Mouse (Mus musculus): ENCODE results near the gene Maco1. TPM values are rescaled to one million over a fixed set of nuclear protein-coding genes. Genes with fewer than 3 reads are reported as not detected.
"Not testable (repeated sequence)": the region's sequence is repeated elsewhere in the genome, so short reads cannot be mapped to it uniquely, and the experiment has no call there.

Maco1 gene
- polyA plus RNA-seq, 1 experiment from 2014 or later = 19.0 TPM

DNA sequence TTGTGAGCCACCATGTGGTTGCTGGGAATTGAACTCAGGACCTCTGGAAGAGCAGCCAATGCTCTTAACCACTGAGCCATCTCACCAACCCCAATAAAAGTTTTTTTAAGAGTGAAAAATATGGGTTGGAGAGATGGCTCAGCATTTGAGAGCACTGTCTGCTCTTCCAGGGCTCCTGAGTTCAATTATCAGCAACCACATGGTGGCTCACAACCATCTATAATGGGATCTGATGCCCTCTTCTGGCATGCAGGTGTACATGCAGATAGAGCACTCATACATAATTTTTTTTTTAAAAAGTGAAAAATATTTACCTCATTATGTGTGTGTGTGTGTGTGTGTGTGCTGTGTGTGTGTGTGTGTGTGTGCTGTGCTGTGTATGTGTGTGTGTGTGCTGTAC is 58.2 kb downstream of the Maco1 start:
- not testable (repeated sequence) for H3K36me3 ChIP-seq; H3K4me2 ChIP-seq; ATAC-seq (ENCODE audit: low read depth); H3K27ac ChIP-seq; H3K4me3 ChIP-seq (replicated peaks); H3K27me3 ChIP-seq; DNase-seq; H3K9me3 ChIP-seq (replicated peaks); H3K9ac ChIP-seq
- peaks cover 35% of the 10 kb centered on the region for H3K4me1 ChIP-seq (replicated peaks)

DNA sequence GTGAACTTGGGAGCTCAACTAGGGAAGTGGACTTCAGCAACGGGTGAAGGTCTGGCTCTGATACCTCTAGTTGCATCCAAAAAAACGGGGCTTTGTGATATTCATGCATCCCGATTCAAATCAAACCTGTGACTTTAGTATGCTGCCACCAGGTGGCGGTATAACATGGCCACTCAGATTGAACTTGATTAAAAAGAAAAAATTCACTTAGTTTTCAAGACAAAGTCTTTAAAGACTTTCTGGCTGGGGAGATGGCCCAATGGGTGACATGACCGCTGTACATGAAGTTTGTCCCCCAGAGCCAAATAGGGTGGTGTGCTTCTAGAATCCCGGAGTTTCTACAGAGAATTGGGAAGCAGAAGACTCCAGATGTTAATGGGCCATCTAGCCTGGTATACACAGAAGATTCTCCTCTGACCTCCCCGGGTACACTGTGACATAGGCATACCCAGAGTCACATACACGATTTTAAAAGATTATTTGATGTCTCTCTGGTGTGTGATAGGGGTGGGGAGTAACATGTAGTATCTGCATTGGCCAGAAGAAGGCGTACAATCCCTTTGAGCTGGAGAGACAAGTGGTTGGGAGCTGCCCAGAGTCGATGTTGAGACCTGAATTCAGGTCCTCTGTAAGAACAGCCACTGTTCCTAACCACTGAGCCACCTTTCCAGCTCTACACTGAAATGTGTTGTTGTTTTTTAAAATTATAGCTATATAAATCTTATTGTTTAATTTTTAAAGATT is 59.8 kb downstream of the Maco1 start:
- Histone ChIP-seq H3K4me2 (no peak overlapping the region), H3K9me3 (replicated peaks) (no peaks in the 10 kb centered on the region), H3K4me1 (replicated peaks) (peaks cover 24% of the 10 kb centered on the region), H3K4me3 (replicated peaks) (no peak overlapping the region), H3K27ac (no peak overlapping the region), H3K36me3 (no peaks in the 10 kb centered on the region), H3K9ac (no peak overlapping the region), H3K27me3 (0 out of 2 replicates have a peak, but pooled peaks cover 3% of the 10 kb centered on the region)
- no peak for ATAC-seq (ENCODE audit: low read depth)
- DNase-seq = no peak
- 34% methylated on average over 10 of the region's 10 CpGs for WGBS (ENCODE audit: insufficient replicate concordance)

DNA sequence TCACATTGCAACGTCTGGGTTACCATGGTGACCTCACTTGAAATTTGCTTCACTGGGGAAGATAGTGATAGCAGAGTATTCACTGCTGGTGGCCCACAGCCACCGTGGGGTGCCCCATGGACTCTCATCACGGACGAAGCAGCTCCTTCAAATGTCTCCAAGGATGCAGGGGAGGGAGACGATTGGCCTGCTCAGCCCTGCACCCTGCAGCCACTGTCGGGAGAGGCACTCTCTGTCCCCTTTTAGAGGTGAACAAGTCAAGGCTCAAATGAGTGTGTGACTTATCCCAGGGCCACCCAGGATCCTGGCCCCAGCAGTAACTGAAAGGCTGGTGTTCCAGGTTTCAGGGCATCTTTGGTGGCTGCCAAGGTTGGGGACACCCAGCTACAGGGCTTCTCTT is 61.4 kb downstream of the Maco1 start:
- WGBS (ENCODE audit: insufficient replicate concordance) = 62% methylated on average over 6 of the region's 6 CpGs
- Histone ChIP-seq H3K9ac (no peak overlapping the region), H3K4me1 (replicated peaks) (peaks cover 26% of the 10 kb centered on the region), H3K4me2 (no peak overlapping the region), H3K27me3 (0 out of 2 replicates have a peak, but pooled peaks cover 3% of the 10 kb centered on the region), H3K4me3 (replicated peaks) (no peak overlapping the region), H3K36me3 (no peaks in the 10 kb centered on the region), H3K9me3 (replicated peaks) (no peaks in the 10 kb centered on the region), H3K27ac (no peak overlapping the region)
- no peak for DNase-seq
- no peak for ATAC-seq (ENCODE audit: low read depth)

DNA sequence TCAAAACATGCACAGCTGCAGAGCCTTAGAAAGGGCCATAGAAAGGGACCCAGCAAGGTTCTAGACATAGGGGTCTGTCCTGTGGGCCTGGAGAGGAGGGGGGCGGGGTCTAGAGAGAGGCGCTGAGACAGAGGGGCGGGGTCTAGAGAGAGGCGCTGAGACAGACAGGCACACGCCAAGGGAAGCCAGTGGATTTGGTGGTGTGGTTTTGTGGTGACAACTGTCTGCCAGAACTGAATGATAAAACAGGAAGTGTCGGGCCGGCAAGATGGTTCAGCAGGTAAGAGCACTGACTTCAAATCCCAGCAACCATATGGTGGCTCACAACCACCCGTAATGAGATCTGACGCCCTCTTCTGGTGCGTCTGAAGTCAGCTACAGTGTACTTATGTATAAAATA is 66.2 kb downstream of the Maco1 start:
- Histone ChIP-seq H3K4me1 (replicated peaks) (peaks cover 29% of the 10 kb centered on the region), H3K27ac (no peak overlapping the region), H3K9me3 (replicated peaks) (no peaks in the 10 kb centered on the region), H3K9ac (no peak overlapping the region), H3K27me3 (0 out of 2 replicates have a peak, but pooled peaks cover 3% of the 10 kb centered on the region), H3K36me3 (no peaks in the 10 kb centered on the region), H3K4me2 (no peak overlapping the region), H3K4me3 (replicated peaks) (no peak overlapping the region)
- ATAC-seq (ENCODE audit: low read depth) (peak; percentile 28; the same call in 1 of the 2 replicates), DNase-seq (no peak)
- WGBS (ENCODE audit: insufficient replicate concordance) = 12% methylated on average over 10 of the region's 10 CpGs

DNA sequence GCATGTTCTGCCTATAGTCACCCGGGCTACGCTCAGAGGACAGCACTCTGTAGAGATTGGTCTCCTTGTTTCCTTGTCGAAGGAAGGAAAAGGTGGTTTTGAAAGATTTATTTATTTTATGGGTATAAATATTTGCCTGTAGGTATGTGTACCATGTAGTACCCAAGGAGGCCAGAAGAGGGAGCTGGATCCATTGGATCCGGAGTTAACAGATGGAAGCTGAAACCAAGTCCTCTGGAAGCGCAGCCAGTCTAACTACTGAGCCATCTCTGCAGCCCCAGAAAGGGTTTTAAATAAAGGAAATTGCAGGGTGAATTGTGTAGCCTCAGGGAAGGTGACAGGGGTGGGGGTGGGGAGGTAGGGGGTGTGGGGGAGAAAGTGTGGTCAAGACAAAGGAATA is 68.4 kb downstream of the Maco1 start:
- no peak overlapping the region for H3K9ac ChIP-seq
- H3K4me3 ChIP-seq (replicated peaks) = no peak overlapping the region
- ATAC-seq (ENCODE audit: low read depth) (no peak), DNase-seq (peak; percentile 52)
- no peak overlapping the region for H3K27ac ChIP-seq
- H3K27me3 ChIP-seq = no peaks in the 10 kb centered on the region
- H3K4me2 ChIP-seq = no peak overlapping the region
- 51% methylated on average over 5 of the region's 5 CpGs for WGBS (ENCODE audit: insufficient replicate concordance)
- H3K4me1 ChIP-seq (replicated peaks) = peaks cover 33% of the 10 kb centered on the region
- H3K36me3 ChIP-seq = no peaks in the 10 kb centered on the region
- H3K9me3 ChIP-seq (replicated peaks) = no peaks in the 10 kb centered on the region

DNA sequence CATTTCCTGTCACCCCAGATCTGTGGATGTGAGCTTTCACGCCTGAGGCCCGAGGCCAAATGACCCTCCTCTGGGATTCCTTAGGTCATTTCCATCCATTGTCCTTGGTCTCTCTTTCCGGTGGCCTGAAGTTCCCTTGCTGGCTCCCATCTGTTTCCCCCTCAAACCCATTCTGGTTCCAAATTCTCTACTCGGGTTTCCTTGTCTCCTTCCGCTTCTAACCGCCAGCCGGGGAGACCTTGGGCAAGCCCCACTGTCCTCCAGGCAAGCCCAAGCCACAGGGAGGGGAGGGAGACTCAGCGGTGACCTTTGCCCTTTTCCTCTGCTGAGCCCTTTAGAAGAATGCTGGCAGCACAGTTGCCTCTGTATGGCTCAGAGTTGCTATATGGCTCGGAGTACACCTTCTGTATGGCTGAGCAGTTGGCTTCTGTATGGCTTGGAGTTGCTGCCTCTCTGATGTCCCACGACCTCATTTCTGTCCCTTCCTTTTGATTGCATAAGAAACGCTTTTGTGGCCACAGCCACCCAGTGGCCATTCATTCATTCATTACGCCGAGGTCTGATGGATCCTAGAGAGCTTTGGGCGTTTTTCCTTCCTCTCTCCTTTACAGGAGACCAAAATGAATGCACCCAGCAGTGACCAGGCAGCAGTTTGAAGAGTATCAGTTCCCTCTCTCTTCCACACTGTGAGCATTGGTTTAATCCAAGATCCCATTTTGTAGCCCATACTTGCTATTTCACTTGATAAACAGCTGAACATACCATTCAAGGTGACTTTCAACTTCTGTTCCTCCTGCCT is 73.8 kb downstream of the Maco1 start:
- Histone ChIP-seq H3K4me3 (replicated peaks) (no peak overlapping the region), H3K27ac (peak overlapping the region; percentile 13; the same call in 1 of the 2 replicates), H3K27me3 (no peaks in the 10 kb centered on the region), H3K36me3 (no peaks in the 10 kb centered on the region), H3K9ac (no peak overlapping the region), H3K4me1 (replicated peaks) (peaks cover 42% of the 10 kb centered on the region), H3K4me2 (no peak overlapping the region), H3K9me3 (replicated peaks) (no peaks in the 10 kb centered on the region)
- no peak for DNase-seq
- peak; percentile 32; the same call in 1 of the 2 replicates for ATAC-seq (ENCODE audit: low read depth)
- whole genome bisulfite sequencing (ENCODE audit: insufficient replicate concordance) = 25% methylated on average over 14 of the region's 14 CpGs

DNA sequence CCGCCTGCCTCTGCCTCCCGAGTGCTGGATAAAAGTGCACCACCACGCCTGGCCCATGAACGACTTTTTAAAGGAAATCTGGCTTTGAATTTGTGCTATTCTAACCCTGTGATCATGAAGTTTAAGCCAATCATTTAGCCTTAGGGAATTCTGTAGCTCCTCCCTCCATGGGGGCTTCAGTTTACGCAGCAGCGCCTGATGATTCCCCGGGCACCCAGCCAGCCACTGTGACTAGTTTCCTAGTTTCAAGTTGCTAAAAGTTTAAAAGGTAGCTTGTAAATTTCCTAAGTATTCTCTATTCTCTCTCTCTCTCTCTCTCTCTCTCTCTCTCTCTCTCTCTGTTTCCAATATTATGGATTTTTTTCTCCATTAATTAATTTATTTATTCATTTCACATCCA is 76.9 kb downstream of the Maco1 start:
- ATAC-seq (ENCODE audit: low read depth) = no peak
- H3K4me2 ChIP-seq = no peak overlapping the region
- no peaks in the 10 kb centered on the region for H3K9me3 ChIP-seq (replicated peaks)
- H3K9ac ChIP-seq = 0 out of 2 replicates have a peak overlapping the region, but pooled peaks have one; percentile 11
- no peak for DNase-seq
- no peaks in the 10 kb centered on the region for H3K36me3 ChIP-seq
- 73% methylated on average over 7 of the region's 7 CpGs for WGBS (ENCODE audit: insufficient replicate concordance)
- H3K4me3 ChIP-seq (replicated peaks) = no peak overlapping the region
- peaks cover 70% of the 10 kb centered on the region for H3K4me1 ChIP-seq (replicated peaks)
- H3K27me3 ChIP-seq = no peaks in the 10 kb centered on the region
- H3K27ac ChIP-seq = no peak overlapping the region; the same call in 1 of the 2 replicates

DNA sequence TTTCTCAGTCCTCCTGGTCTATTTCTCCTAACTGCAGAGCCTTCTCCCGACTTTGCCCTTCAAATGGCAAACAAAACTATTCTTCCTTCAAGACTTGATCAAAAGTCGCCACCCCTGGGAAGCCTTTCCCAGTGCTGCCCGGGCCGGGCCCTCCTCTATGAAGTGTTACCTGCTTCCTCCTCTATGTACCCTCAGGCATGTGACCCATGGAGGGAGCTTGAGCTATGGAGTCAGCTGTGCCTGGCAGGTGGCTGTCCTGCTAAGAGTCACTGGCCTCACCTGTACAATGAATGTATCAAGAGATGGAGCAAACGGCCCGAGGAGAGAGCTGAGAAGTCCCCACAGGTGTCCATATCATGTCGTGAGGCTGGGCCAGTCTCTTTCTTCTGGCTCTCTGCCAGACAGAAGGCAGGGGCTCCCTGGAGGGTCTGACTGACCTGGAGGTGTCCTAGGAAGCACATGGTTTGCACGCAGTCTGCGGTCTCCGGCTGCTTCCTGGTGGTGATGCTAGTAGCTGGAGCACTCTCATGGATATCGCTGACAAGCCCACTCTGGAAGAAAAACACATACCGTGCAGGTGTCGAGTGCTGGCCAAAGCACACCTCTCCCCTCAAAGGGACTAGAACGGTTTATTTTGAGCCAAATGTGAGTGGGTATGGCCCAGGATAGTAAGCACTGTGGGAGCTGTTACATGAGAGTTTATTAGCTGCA is 77.8 kb downstream of the Maco1 start:
- Histone ChIP-seq H3K36me3 (no peaks in the 10 kb centered on the region), H3K9me3 (replicated peaks) (no peaks in the 10 kb centered on the region), H3K27ac (no peak overlapping the region; the same call in 1 of the 2 replicates), H3K4me2 (no peak overlapping the region), H3K9ac (no peak overlapping the region), H3K4me1 (replicated peaks) (peaks cover 74% of the 10 kb centered on the region), H3K27me3 (no peaks in the 10 kb centered on the region), H3K4me3 (replicated peaks) (no peak overlapping the region)
- WGBS (ENCODE audit: insufficient replicate concordance) = 71% methylated on average over 14 of the region's 14 CpGs
- no peak for ATAC-seq (ENCODE audit: low read depth)
- DNase-seq = no peak

DNA sequence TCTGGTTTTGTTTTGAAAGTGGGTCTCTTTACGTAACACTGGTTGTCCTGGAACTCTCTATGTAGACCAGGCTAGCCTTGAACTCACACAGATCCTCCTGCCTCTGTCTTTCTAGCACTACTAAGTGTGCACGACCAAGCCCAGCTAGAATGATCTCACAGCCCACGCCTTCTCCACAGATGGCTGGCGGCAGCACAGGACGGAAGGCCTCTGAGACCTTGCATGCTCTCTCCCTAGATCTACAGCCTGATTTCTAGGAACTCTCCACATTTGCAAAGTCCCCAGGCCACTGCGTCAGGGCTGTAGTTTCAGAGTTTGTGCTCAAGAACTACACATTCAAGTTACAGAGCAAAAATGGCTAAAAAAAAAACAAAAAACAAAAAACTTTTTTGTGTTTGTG is 79.0 kb downstream of the Maco1 start:
- no peaks in the 10 kb centered on the region for H3K9me3 ChIP-seq (replicated peaks)
- H3K4me3 ChIP-seq (replicated peaks) = no peak overlapping the region
- DNase-seq (no peak), ATAC-seq (ENCODE audit: low read depth) (peak; percentile 43)
- H3K4me2 ChIP-seq = no peak overlapping the region
- no peaks in the 10 kb centered on the region for H3K36me3 ChIP-seq
- no peaks in the 10 kb centered on the region; the same call in 1 of the 2 replicates for H3K27me3 ChIP-seq
- H3K9ac ChIP-seq = no peak overlapping the region
- H3K27ac ChIP-seq = 0 out of 2 replicates have a peak overlapping the region, but pooled peaks have one; percentile 1
- WGBS (ENCODE audit: insufficient replicate concordance) = 37% methylated on average over 6 of the region's 6 CpGs
- peaks cover 71% of the 10 kb centered on the region for H3K4me1 ChIP-seq (replicated peaks)

DNA sequence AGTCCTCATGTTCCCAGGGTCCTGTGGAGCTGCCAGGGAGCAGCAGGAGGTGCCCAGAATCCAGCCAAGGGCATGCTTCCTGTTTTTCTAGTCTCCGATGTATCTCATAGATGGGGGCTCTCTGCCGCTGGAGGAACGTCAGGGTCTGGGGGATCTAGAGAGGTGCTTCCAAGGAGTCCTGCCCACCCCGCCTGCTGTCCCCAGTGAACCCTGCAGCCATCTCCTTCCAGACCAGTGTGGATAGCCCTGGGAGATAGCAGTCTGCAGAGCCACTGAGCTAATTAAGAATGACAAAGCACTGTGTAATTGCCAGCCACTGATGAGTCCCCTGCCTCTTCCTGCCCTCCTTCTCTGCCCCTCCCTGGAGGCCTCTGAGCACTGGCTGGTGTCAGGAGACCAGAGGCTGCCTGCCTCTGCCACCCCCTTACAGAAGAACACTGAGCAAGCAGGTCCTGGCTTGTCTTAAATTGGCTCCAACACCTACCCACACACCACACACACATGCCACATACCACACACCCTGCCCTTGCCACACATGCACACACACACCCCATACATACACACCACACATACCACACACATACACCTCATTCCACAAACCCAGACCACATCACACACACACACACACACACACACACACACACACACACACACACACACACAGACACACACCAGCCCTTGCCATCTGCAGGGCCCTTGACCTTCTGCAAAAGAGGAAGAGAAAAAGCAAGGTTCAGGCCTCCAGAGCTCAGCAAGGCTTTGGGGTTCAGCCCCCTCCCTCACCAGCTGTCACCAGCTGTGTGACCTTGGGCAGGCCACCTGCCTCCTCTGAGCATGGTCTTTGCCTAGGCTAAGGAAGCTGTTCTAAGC is 80.1 kb downstream of the Maco1 start:
- Histone ChIP-seq H3K27me3 (no peaks in the 10 kb centered on the region; the same call in 1 of the 2 replicates), H3K4me3 (replicated peaks) (no peak overlapping the region), H3K9me3 (replicated peaks) (no peaks in the 10 kb centered on the region), H3K4me1 (replicated peaks) (peaks cover 74% of the 10 kb centered on the region), H3K9ac (peak overlapping the region; percentile 26; the same call in 1 of the 2 replicates), H3K4me2 (0 out of 2 replicates have a peak overlapping the region, but pooled peaks have one; percentile 11), H3K27ac (peak overlapping the region; percentile 47), H3K36me3 (no peaks in the 10 kb centered on the region)
- DNase-seq = no peak
- WGBS (ENCODE audit: insufficient replicate concordance) = 22% methylated on average over 4 of the region's 4 CpGs
- ATAC-seq (ENCODE audit: low read depth) = peak; percentile 75

Measured in liver, embryonic 13.5 days (tissue).